Mouse (Mus musculus): Measurements from ENCODE around the gene Bcl9.

Gene Bcl9

GRCm38 (mm10) chr3:97158611-97159508 is 138.9 kb downstream of the Bcl9 start, which contains the start of gene Acp6:
Gene Acp6, plus strand, starts transcription at chr3:97158777.
- H3K36me3 ChIP-seq (ENCODE audit: control insufficient read depth, insufficient read depth, low read length, poor library complexity, severe bottlenecking) = no peaks in the 10 kb centered on the region
- DNase-seq (ENCODE audit: low read depth, low spot score) = peak; percentile 92
- no peaks in the 10 kb centered on the region for H3K27me3 ChIP-seq (ENCODE audit: control insufficient read depth, insufficient read depth, low read length, poor library complexity, severe bottlenecking)

GRCm38 (mm10) chr3:97157958-97158599 is 139.6 kb downstream of the Bcl9 start:
- DNase-seq (ENCODE audit: low read depth, low spot score) = peak; percentile 55
- Histone ChIP-seq H3K27me3 (ENCODE audit: control insufficient read depth, insufficient read depth, low read length, poor library complexity, severe bottlenecking) (no peaks in the 10 kb centered on the region), H3K36me3 (ENCODE audit: control insufficient read depth, insufficient read depth, low read length, poor library complexity, severe bottlenecking) (no peaks in the 10 kb centered on the region)

GRCm38 (mm10) chr3:97157308-97157707 is 140.4 kb downstream of the Bcl9 start:
- H3K36me3 ChIP-seq (ENCODE audit: control insufficient read depth, insufficient read depth, low read length, poor library complexity, severe bottlenecking) = no peaks in the 10 kb centered on the region
- DNase-seq (ENCODE audit: low read depth, low spot score) = no peak
- H3K27me3 ChIP-seq (ENCODE audit: control insufficient read depth, insufficient read depth, low read length, poor library complexity, severe bottlenecking) = no peaks in the 10 kb centered on the region

- no peak for DNase-seq (ENCODE audit: low read depth, low spot score)
- no peaks in the 10 kb centered on the region for H3K36me3 ChIP-seq (ENCODE audit: control insufficient read depth, insufficient read depth, low read length, poor library complexity, severe bottlenecking)
- no peaks in the 10 kb centered on the region for H3K27me3 ChIP-seq (ENCODE audit: control insufficient read depth, insufficient read depth, low read length, poor library complexity, severe bottlenecking)
Observed at GRCm38 (mm10) chr3:97156431-97156830, 141.3 kb downstream of the Bcl9 start.
